Mouse (Mus musculus): ENCODE measurements at regions not wholly inside any gene's neighbourhood (a gene's known extent, or its start where the extent isn't known, plus 50 kb on each side); places are given as distances from the start of the nearest gene placed in this dataset.
"Not testable (repeated sequence)": the region's sequence is repeated elsewhere in the genome, so short reads cannot be mapped to it uniquely, and the experiment has no call there.

GRCm38 (mm10) chr10:62055408-62055807, 76.5 kb upstream of the Col13a1 start:
- peak; percentile 63 for DNase-seq

- no peak for DNase-seq
Observed at GRCm38 (mm10) chr10:62049782-62050192, 70.9 kb upstream of the Col13a1 start.

GRCm38 (mm10) chr10:62044408-62044807, 65.5 kb upstream of the Col13a1 start:
- no peak for DNase-seq

- no peak for DNase-seq
Observed at GRCm38 (mm10) chr10:62039915-62040314, 61.0 kb upstream of the Col13a1 start.

- no peak for DNase-seq
Observed at GRCm38 (mm10) chr10:62038656-62039055, 59.7 kb upstream of the Col13a1 start.

- no peak for DNase-seq
Observed at GRCm38 (mm10) chr10:62037402-62038199, 58.7 kb upstream of the Col13a1 start.

GRCm38 (mm10) chr10:62036815-62037214, 57.9 kb upstream of the Col13a1 start:
- DNase-seq = no peak

- DNase-seq = no peak
Observed at GRCm38 (mm10) chr10:62034291-62034690, 55.4 kb upstream of the Col13a1 start.

- DNase-seq = no peak
Observed at GRCm38 (mm10) chr10:62033748-62034147, 54.8 kb upstream of the Col13a1 start.

- DNase-seq = not testable (repeated sequence)
Observed at GRCm38 (mm10) chr10:62031986-62032385, 53.1 kb upstream of the Col13a1 start.

- DNase-seq = no peak
Observed at GRCm38 (mm10) chr10:62029271-62029670, 50.4 kb upstream of the Col13a1 start.

Data from right cerebral cortex, postnatal 14 days (tissue).